Mouse (Mus musculus) frontal cortex, adult (tissue): ENCODE measurements around the gene Zfp953.
"Not testable (repeated sequence)": the region's sequence is repeated elsewhere in the genome, so short reads cannot be mapped to it uniquely, and the experiment has no call there.

ENCODE experiments used
- ATAC-seq: cut with Nextera tagmentation; 2 replicates; pipeline ENCODE4 v1.9.2; 2017; ENCODE audit warnings: mild to moderate bottlenecking, moderate library complexity, mixed read lengths; ENCODE audit not compliant: low TSS enrichment

Zfp953 gene

DNA sequence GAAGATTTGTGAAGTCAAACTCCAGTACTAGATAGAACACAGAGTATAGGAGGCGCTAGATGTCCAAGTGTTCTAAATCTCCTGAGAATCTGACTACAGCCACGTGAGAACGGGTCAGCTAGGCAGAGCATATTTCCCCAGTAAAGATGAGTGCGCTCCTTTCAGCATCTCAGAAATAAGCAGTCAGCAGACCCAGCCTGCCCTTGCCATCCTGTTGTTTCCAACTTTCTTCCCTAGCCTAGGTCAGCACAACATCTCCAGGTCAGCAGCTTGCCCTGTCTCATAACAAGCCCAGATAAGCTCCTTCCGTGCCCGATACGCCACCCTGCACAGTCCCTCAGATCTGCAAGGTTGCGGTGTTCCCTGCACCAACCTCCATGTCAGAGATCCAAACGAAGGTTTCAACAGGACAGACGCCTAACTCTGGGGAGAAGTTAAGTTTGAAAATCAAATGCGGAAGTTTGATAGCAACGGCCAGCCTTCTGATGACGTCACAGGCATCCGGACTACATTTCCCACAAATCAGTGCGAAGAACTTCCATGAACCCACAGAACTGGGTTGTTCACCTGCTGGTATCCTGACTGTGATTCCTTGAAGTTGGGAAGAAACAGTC is at the start of gene Zfp953, which contains the start of gene Gm28044:
Zfp953 (minus strand) TSS at position 475 of the 614 bp plus-strand sequence.
Gm28044 (minus strand) TSS at position 406 of the 614 bp plus-strand sequence.
- ATAC-seq: peak; percentile 99

DNA sequence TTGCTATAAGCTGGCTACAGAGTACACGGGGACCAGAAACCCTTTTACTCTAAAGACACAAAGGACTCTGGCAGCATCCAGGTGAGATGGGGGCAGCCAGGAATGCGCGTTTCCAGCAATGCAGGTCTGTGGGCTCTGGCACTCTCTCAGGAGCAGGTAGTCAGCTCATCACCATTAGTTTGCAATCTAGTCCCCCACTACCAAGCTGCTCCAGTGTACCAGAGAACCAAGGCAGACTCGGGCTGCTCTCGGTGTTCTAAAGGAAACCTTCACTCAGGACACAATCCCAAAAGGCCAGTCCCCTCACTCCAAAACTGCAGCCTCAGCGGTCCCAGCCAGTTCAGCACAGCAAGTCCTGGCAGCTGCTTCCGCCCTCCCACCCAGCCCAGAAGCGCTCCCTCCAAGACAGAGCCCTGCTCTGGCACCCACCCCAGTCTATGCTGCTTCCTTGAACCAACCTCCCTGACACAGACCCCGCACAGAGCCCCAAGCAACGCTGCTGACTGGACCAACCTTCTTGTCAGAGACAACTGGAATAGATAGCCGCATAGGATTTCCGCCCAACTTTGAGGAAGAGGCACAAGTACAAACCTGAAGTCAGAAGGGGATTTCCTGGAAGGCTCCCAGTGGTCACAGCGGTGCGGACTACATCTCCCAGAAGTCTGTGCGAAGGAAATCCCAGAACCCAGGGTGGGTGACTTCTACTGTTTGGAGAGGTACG is 38.9 kb upstream of the Zfp953 start, which contains the start of gene Zfp429:
Zfp429 (minus strand) TSS at position 637 of the 721 bp plus-strand sequence.
- ATAC-seq: peak; percentile 100

DNA sequence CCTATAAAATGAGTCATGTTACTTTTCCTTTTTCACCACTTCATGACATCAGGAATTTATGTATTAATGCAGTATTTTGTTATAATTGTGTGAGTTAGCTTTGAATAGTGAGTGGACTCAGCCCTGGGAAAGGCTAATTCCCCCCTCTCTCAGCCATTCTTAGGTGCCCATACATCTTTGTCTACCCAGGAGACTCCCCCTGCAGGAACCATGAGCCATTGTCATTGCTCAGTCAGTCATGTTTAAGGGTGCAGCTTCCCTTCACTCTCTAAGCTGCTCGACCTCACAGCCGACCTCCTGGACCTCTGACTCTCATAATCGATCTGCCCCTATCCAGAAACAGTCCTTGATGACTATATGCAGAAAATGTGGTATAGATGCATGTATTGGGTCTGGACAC is 15.8 kb upstream of the Zfp953 start:
- ATAC-seq: not testable (repeated sequence)

DNA sequence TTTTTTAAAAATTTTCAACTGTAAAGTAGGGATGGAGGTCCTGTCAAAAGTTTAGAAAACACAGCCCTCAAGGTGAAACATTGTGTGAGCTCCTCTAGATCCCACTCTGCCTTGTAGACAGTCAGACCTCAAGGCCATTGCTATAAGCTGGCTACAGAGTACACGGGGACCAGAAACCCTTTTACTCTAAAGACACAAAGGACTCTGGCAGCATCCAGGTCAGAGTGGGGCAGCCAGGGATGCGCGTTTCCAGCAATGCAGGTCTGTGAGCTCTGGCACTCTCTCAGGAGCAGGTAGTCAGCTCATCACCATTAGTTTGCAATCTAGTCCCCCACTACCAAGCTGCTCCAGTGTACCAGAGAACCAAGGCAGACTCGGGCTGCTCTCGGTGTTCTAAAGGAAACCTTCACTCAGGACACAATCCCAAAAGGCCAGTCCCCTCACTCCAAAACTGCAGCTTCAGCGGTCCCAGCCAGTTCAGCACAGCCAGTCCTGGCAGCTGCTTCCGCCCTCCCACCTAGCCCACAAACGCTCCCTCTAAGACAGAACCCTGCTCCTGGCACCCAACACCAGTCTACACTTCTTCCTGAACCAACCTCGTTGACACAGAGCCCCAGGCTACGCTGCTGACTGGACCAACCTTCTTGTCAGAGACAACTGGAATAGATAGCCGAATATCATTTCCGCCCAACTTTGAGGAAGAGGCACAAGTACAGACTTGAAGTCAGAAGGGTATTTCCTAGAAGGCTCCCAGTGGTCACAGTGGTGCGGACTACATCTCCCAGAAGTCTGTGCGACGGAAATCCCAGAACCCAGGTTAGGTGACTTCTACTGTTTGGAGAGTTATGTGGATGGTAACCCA is 14.9 kb upstream of the Zfp953 start, which contains the start of the genes Gm28041 and Zfp456:
Gm28041 (minus strand) TSS at position 684 of the 862 bp plus-strand sequence.
Zfp456 (minus strand) TSS at position 761 of the 862 bp plus-strand sequence.
- peak; percentile 99 for ATAC-seq

DNA sequence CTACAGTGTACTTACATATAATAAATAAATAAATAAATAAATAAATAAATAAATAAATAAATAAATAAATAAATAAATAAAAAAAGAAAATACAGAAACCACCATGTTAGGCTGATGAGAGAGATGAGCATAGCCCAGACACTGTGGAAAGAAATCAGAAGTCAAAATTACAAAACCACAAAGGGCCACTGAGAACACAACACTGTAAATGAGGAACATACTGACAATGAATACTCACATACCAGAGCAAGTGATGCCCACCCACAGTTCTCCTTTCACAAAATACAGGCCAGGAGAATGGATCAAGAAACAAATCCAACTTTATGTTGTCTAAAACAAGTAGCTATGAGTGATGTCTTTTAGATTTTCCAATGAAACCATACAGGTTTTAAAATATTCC is 8.6 kb downstream of the Zfp953 start:
- no peak for ATAC-seq

DNA sequence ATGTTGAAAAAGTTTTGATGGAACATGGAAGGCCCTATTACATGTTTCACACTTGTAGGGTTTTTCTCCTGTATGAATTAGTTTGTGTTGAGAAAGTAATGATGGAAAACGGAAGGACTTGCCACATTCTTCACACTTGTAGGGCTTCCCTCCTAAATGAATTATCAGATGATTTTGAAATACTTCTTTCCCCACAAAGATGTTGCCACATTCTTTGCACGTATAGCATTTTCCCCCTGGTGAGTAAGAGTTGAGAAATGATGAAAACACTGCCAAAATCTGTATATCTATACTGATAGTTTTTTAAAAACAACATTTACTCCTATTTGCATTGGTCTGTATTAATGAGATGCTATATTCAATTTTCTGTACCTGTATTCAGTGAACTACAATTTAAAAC is 17.0 kb downstream of the Zfp953 start:
- ATAC-seq: no peak

DNA sequence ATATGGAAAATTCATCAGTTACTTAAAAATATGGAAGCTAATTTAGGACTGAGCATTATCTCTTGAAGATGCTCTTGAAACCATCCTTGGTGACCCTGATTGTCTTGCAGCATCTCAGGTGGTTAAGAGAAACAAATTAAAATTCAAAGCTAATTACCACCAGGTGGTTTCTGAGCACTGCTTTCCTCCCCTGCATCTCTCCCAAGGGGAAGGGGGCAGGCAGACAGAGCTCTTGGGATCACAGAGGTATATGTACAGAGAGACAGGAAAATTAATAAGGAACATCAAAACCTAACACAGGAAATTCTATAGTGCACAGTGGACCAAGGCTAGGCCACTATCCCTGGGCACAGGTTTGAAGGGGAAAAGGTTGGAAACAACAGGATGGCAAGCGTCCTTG is 27.5 kb downstream of the Zfp953 start:
- ATAC-seq: no peak

DNA sequence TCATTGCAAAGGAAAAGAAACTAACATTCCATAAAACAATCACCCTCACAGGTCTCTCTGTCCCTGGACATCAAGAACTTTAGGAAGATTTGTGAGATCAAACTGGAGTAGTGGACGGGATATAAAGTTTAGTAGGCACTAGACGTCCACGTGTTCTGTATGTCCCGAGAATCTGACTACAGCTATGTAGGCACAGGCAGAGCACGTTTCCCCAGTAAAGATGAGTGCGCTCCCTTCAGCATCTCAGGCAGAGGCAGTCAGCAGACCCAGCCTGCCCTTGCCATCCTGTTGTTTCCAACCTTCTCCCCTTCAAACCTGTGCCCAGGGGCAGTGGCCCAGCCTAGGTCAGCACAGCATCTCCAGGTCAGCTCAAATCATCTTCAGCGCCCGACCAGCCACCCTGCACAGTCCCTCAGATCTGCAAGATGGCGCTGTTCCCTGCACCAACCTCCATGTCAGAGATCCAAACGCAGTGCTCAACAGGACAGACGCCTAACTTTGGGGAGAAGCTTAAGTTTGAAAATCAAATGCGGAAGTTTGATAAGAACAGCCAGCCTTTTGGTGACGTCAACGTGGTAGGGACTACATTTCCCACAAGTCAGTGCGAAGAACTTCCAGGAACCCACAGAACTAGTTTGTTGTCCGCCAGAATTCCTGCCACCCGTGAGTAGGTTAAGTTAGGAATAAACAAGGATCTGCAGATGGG is 28.2 kb downstream of the Zfp953 start, which contains the start of gene Zfp595:
Zfp595 (minus strand) TSS at position 552 of the 706 bp plus-strand sequence.
- ATAC-seq: peak; percentile 99

DNA sequence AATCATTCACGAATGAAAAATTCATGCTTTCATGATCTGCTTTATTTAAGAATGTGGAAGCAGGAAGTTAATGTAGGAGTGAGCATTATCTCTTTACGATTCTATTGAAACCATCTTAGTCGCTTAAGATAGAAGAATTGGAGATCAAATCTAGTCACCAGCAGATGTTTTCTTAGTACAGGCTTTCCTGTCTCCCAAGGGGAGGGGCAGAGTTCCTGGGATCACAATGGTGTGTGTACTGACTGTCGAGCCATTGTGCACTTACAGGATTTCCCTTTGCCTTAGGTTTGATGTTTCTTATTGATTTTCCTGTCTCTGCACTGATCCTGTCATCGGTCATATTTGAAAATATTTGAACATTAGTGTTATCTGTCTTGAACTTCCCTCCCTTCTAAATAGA is 53.7 kb downstream of the Zfp953 start:
- peak; percentile 33 for ATAC-seq

DNA sequence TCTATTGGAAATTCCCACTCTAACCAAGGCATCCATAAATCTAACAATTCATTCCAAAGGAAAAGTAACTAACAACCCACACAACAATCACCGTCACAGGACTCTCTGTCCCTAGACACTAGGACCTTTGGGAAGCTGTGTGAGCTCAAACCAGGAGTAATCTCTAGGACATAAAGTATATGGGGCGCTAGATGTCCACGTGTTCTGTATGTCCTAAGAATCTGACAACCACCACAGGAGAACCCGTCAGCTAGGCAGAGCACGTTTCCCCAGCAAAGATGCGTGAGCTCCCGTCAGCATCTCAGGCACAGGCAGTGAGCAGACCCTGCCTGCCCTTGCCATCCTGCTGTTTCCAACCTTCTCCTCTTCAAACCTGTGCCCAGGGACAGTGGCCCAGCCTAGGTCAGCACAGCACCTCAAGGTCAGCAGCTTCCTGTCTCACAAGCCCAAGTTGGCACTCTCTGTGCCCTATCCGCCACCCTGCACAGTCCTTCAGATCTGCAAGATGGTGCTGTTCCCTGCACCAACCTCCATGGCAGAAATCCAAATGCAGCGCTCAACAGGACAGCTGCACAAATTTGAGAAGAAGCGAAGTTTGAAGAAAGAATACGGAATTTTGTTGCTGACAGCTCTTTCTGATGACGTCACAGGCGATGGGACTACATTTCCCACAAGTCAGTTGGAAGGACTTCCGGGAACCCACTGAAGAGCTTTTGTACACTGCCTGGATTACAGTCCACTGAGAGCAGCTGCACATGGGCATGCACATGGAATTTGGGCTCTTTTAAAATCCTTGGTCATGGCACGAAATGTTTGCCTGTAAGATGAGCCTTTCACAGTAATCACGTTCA is 54.4 kb downstream of the Zfp953 start, which contains the start of gene Zfp457:
Zfp457 (minus strand) TSS at position 664 of the 851 bp plus-strand sequence.
- peak; percentile 99 for ATAC-seq
